Mouse (Mus musculus) monocyte, adult 2 months (primary cell): Measurements from ENCODE around the gene Qsox2.

Source experiments
- DNase-seq, 2 experiments: peaks; one replicate each; pipeline ENCODE4 v3.0.0; 2022; ENCODE audit warnings: low spot score in 2 of 2, low read depth in 1 of 2

Gene Qsox2

GRCm38 (mm10) chr2:26237290-26237782 lies at the start of gene Qsox2:
Gene Qsox2 (minus strand): TSS chr2:26237525.
- peak; percentile 61 to 73 for DNase-seq

- no peak for DNase-seq
Observed at GRCm38 (mm10) chr2:26286391-26286790, 49.1 kb upstream of the Qsox2 start.

- no peak for DNase-seq
Observed at GRCm38 (mm10) chr2:26285804-26286203, 48.5 kb upstream of the Qsox2 start.

GRCm38 (mm10) chr2:26280594-26280993 lies 43.3 kb upstream of the Qsox2 start:
- no peak for DNase-seq

GRCm38 (mm10) chr2:26279712-26280111 lies 42.4 kb upstream of the Qsox2 start:
- DNase-seq, result no peak

- no peak for DNase-seq
Observed at GRCm38 (mm10) chr2:26273611-26274010, 36.3 kb upstream of the Qsox2 start.

- DNase-seq, result no peak
Observed at GRCm38 (mm10) chr2:26268216-26268615, 30.9 kb upstream of the Qsox2 start.

- no peak for DNase-seq
Observed at GRCm38 (mm10) chr2:26266066-26266742, 28.9 kb upstream of the Qsox2 start.

GRCm38 (mm10) chr2:26265095-26265494 lies 27.8 kb upstream of the Qsox2 start:
- no peak for DNase-seq

GRCm38 (mm10) chr2:26264646-26265045 lies 27.3 kb upstream of the Qsox2 start:
- no peak for DNase-seq

- DNase-seq, result no peak
Observed at GRCm38 (mm10) chr2:26257315-26258096, 20.2 kb upstream of the Qsox2 start.

GRCm38 (mm10) chr2:26254816-26255215 lies 17.5 kb upstream of the Qsox2 start:
- DNase-seq, result no peak

GRCm38 (mm10) chr2:26252514-26253206 lies 15.3 kb upstream of the Qsox2 start:
- no peak for DNase-seq

GRCm38 (mm10) chr2:26247531-26247930 lies 10.2 kb upstream of the Qsox2 start:
- DNase-seq, result no peak

GRCm38 (mm10) chr2:26240841-26241240 lies 3.5 kb upstream of the Qsox2 start:
- DNase-seq, result no peak

- no peak for DNase-seq
Observed at GRCm38 (mm10) chr2:26240330-26240729, 3.0 kb upstream of the Qsox2 start.

- peak in 1 of 2 experiments; percentile 4 for DNase-seq
Observed at GRCm38 (mm10) chr2:26236681-26237289, 540 bp downstream of the Qsox2 start.

GRCm38 (mm10) chr2:26234771-26235170 lies 2.6 kb downstream of the Qsox2 start:
- no peak for DNase-seq

GRCm38 (mm10) chr2:26234253-26234652 lies 3.1 kb downstream of the Qsox2 start:
- DNase-seq, result no peak

GRCm38 (mm10) chr2:26231366-26231765 lies 6.0 kb downstream of the Qsox2 start:
- DNase-seq, result no peak

GRCm38 (mm10) chr2:26230253-26230652 lies 7.1 kb downstream of the Qsox2 start:
- no peak for DNase-seq
